Mouse (Mus musculus) cerebellum, postnatal 36 days (tissue): ENCODE results near the gene Lzts2.
"Not testable (repeated sequence)": the region's sequence is repeated elsewhere in the genome, so short reads cannot be mapped to it uniquely, and the experiment has no call there.

Experiments used
- DNase-seq, 2 experiments: peaks; one replicate each; pipeline ENCODE4 v3.0.0; 2021 to 2022; ENCODE audit warnings: mixed read lengths in 2 of 2

Lzts2 gene

DNA sequence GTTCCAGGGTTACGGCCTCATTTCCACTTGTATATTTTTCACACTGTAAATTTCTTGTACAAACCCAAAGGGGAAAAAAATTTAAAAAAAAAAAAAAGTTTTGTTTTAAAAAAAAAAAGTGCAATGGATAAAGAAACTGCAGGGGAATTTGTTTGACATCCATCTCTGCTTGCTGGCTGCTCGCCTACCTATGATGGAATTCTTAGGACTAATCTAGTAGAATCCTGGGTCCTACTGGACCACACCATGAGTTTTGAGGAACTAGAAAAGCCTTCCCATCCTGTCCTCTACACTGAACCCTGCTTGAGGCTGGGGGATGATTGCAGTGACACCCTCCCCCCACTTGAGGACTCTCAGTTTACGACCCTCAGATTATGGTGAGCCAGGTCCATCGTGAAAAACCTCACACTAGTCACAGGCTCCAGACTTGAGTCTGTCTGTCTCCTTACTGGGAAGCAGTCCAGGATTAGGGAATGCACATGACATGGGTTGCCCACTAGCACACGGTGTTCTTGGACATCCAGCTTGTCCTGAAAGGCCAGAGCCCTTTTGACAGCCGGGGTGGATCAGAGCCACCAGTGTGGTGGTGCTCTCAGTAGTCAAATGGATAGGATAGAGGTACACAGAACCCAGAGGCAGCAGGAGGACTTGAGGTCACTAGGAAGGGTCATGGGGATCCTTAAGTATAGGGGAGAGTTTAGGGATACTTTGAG is 12.9 kb downstream of the Lzts2 start:
- DNase-seq: no peak

- DNase-seq: no peak
Observed at GRCm38 (mm10) chr19:45027848-45028247, 13.6 kb downstream of the Lzts2 start.

DNA sequence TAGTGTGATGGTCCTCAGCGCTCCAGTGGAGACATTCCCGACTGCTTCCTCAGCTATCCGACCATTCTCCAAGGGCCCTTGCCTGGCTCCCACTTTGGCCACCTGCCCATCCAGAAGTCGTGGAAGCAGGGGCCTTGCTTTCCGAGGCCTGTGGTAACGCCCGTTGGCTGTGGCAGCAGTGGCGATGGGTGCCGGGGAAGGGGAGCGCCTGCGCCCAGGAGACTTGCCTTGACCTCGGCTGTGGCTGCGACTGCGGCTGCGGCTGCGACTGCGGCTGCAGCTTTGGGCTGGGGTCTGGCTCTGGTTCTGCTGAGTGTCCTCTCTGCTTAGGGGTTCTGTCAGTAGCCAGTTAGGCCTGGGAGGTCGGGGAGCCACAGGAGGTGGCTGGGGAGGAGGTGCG is 14.5 kb downstream of the Lzts2 start:
- DNase-seq: peak in 1 of 2 experiments; percentile 16

GRCm38 (mm10) chr19:45029571-45029970 is 15.4 kb downstream of the Lzts2 start:
- DNase-seq: no peak

- peak; percentile 80 to 81 for DNase-seq
Observed at GRCm38 (mm10) chr19:45030111-45030510, 15.9 kb downstream of the Lzts2 start.

DNA sequence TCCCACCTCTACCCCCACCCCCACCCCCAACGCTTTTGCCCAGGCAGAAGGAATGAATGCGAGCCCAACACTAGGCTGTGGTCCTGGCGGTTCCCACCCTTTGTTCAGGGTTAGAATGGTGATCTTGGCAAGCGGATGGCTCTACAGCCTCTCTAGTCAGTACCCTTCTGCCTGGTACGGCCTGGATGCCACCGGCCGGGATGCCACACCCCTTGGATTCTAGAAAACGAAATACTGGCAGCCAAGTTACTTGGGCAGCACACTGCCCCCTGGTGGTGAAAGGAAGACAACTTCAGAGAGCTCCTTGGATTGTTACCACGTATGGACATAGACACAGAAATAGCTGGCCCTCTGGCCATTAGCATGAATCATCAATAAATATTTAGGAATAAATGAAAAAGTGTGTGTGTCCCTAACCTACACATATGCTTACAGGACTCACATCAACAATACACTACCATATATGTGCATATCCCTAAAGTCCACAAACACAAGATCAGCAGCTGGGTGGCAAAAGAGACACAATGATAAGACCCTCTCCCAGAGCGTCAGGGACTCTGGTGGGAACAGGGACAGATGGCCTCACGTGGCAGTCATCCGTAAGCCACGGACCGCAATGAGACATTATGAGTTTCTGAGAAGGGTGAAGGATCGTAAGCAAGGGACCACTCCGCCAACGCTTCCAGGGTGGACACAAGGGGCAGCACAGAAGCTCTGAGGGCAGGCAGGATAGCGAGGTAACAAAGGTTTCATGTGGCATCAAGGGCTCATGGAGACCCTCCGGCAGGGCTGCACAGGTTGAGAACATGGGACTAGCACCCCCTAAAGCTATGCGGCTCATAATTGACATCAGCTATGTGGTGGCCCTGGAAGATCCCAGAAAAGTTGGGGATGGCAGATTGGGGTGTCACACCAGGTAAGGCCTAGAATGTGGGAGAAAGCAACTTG is 16.8 kb downstream of the Lzts2 start:
- peak; percentile 85 to 86 for DNase-seq

DNA sequence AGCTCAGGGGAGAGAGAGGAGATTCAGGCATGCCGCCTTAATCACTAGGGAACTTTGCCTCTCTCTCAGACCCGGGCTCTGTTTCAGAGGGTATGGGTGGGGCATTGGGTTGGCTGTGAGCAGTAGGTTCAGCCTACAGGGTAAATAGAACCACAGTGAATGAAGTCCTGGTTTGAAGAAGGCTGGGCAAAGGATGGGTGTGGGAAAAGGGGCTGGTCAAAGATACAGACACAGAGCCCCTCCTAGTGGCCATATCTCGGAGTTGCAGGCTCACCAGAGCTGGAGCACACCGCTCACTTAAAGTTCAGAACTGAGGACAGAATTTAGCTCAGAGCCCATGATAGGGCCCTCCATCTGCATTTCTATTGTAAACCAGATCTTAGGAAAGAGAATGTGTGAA is 17.6 kb downstream of the Lzts2 start:
- DNase-seq: peak; percentile 82 to 86

GRCm38 (mm10) chr19:45032570-45033332 is 18.5 kb downstream of the Lzts2 start:
- DNase-seq: peak; percentile 32 to 40

GRCm38 (mm10) chr19:45036867-45037266 is 22.7 kb downstream of the Lzts2 start:
- peak in 1 of 2 experiments; percentile 52 for DNase-seq

DNA sequence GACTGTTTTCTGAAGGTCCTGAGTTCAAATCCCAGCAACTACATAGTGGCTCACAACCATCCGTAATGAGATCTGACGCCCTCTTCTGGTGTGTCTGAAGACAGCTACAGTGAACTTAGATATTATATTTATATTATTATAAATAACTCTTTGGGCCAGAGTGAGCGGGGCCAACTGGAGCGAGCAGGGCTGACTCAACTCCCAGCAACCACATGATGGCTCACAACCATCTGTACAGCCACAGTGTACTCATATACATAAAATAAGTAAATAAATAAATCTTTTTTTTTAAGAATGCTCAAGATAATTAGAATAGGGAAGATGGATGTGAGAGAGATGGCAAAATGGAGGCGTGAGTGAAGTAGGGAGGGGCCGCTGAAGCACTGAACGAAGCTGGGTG is 24.0 kb downstream of the Lzts2 start:
- DNase-seq: not testable (repeated sequence)

- no peak for DNase-seq
Observed at GRCm38 (mm10) chr19:45040214-45040613, 26.0 kb downstream of the Lzts2 start.

GRCm38 (mm10) chr19:45044389-45044927 is 30.2 kb downstream of the Lzts2 start:
- DNase-seq: no peak

DNA sequence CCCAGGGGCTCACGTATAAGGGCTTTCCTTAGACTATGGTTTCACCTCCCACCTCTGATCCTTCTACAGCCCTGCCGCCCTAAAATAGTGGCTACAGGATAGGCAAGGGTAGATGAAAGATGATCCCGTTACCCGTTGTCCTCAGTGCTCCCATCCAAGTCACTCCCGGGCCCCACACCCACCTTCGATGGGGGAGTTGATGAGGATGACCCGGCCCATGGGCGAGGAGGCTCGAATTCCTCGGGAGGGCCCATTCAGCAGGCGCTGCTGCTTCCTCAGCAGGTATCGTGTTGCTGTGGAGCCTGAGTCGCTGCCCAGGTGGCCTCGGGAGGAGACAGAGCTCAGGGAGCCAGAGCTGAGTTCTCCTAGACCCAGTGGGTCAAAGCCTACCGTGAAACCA is 31.0 kb downstream of the Lzts2 start:
- DNase-seq: no peak

DNA sequence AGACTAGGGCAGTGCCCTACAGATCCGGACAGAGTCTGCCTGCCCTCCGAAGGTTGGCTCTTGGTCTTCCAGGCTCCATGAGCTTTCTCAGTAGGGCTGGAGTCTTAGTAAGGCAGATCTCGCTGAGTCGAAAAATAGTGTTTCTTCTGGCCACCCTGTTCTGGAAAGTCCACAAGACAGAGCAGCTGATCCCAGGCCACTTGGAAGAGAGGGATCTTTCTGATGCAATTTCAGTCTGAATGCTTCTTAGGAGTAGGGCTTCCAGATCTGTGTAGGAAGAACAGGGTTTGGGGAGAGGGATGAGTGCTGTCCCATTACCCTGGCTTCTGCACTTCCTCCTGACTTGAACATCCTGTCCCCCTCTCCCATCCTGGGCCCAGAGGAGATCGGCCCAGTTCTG is 31.4 kb downstream of the Lzts2 start, which contains the start of gene Pdzd7:
TSS of gene Pdzd7 (minus strand) at position 67 of the 400 bp plus-strand sequence.
- no peak for DNase-seq

- peak; percentile 97 for DNase-seq
Observed at GRCm38 (mm10) chr19:45046523-45047321, 32.5 kb downstream of the Lzts2 start.

DNA sequence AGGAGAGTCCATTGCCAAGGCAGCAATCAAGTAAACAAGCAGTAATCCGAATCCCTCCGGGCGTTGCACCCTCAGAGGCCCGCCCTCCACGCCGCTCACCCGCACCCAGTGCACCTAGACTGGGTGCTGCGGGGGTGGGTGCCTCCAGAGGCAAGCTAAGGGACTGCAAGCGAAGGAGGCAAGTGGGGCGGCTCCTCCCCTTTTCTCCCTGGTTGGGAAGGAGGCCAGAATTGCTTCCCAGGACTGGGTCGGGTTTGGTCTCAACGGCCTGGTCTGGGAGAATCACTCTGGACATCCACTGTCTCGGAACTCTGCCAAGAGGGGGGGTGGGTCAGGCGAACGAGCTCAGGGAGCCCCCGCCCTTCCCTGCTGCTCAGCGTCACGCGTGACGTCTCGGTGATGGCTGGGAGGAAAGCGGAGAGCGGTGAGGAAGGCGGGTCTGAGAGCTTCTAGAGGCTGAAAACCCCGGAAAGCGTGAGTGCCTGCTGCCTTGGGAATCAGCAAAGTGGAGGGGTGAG is 33.3 kb downstream of the Lzts2 start, which contains the start of gene Sfxn3:
TSS of gene Sfxn3 (plus strand) at position 87 of the 518 bp plus-strand sequence.
- peak; percentile 94 for DNase-seq

GRCm38 (mm10) chr19:45047935-45048643 is 33.9 kb downstream of the Lzts2 start:
- DNase-seq: peak; percentile 49 to 60

- DNase-seq: no peak
Observed at GRCm38 (mm10) chr19:45048644-45049365, 34.6 kb downstream of the Lzts2 start.

DNA sequence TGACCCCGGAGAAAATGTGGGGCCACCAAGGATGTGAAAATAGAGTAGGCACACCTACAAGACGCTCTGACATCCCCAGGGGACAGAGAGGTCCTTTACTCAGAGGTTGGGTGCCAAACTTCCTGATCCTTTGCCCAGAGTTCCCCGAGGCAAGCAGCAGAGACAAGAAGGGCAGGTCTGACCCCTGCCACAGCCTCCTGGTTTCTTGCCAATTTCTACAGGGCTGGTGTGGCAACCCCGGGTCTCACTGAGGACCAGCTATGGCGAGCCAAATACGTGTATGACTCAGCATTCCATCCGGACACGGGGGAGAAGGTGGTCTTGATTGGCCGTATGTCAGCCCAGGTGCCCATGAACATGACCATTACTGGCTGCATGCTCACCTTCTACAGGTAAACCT is 35.3 kb downstream of the Lzts2 start:
- no peak for DNase-seq

DNA sequence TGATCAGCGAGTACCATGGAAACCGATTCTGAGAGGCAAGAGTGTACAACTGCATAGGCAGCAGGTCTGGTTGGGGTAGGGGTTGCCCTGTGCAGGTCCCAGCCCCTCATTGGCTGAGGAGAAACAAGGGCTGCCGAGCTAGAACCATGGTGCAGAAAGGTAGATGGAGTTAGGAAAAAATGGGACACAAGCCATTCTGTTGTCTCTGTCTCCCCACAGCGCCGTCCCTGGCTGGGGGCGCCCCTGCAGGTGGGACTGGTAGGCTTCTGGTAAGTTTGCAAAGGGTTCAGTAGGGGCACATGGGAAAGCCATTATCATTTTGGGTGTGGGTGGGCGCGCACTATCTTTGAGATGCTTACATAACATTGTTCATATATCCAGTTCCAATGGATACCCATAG is 39.2 kb downstream of the Lzts2 start:
- no peak for DNase-seq
